Mouse (Mus musculus): ENCODE data around the gene Ptpn23. TPM values are rescaled to one million over a fixed set of nuclear protein-coding genes. Genes with fewer than 3 reads are reported as not detected.
A peak's percentile ranks its signal among the peaks of the same experiment; 100 is the strongest.

Ptpn23 gene
- polyA plus RNA-seq (2012), result 3.0 and 4.2 TPM in 2 replicates

GRCm38 (mm10) chr9:110408099-110408773, at the start of gene Ptpn23:
Gene Ptpn23 (minus strand): TSS chr9:110408213.
- Histone ChIP-seq H3K9me3 (ENCODE audit: control insufficient read depth, low read length) (no peaks in the 10 kb centered on the region), H3K4me1 (ENCODE audit: control insufficient read depth) (peaks cover 26% of the 10 kb centered on the region), H3K27me3 (ENCODE audit: control insufficient read depth) (peaks cover 10% of the 10 kb centered on the region), H3K36me3 (ENCODE audit: control insufficient read depth) (no peaks in the 10 kb centered on the region; the same call in 1 of the 2 replicates), H3K4me3 (replicated peaks) (peak within 1 kb of the TSS; percentile 94)
- no peak for TF ChIP-seq TAL1 (IDR thresholded peaks at IDR 0.05; ENCODE audit: low read length)
- TF ChIP-seq GATA1 (IDR thresholded peaks at IDR 0.05; ENCODE audit: low read length), result no peak

GRCm38 (mm10) chr9:110452523-110452922, 44.5 kb upstream of the Ptpn23 start:
- H3K4me3 ChIP-seq (replicated peaks), result no peak overlapping the region
- H3K9me3 ChIP-seq (ENCODE audit: control insufficient read depth, low read length), result no peaks in the 10 kb centered on the region
- H3K27me3 ChIP-seq (ENCODE audit: control insufficient read depth), result no peaks in the 10 kb centered on the region
- H3K4me1 ChIP-seq (ENCODE audit: control insufficient read depth), result peaks cover 3% of the 10 kb centered on the region; the same call in 1 of the 2 replicates
- peaks cover 12% of the 10 kb centered on the region for H3K36me3 ChIP-seq (ENCODE audit: control insufficient read depth)
- TF ChIP-seq TAL1 (IDR thresholded peaks at IDR 0.05; ENCODE audit: low read length), result no peak
- TF ChIP-seq GATA1 (IDR thresholded peaks at IDR 0.05; ENCODE audit: low read length), result no peak

GRCm38 (mm10) chr9:110448857-110449617, 41.0 kb upstream of the Ptpn23 start:
- no peak overlapping the region for H3K4me3 ChIP-seq (replicated peaks)
- no peaks in the 10 kb centered on the region for H3K9me3 ChIP-seq (ENCODE audit: control insufficient read depth, low read length)
- TF ChIP-seq GATA1 (IDR thresholded peaks at IDR 0.05; ENCODE audit: low read length) (no peak), TAL1 (IDR thresholded peaks at IDR 0.05; ENCODE audit: low read length) (no peak)
- H3K36me3 ChIP-seq (ENCODE audit: control insufficient read depth), result peaks cover 13% of the 10 kb centered on the region
- no peaks in the 10 kb centered on the region for H3K27me3 ChIP-seq (ENCODE audit: control insufficient read depth)
- peaks cover 3% of the 10 kb centered on the region; the same call in 1 of the 2 replicates for H3K4me1 ChIP-seq (ENCODE audit: control insufficient read depth)

- peaks cover 15% of the 10 kb centered on the region for H3K36me3 ChIP-seq (ENCODE audit: control insufficient read depth)
- H3K27me3 ChIP-seq (ENCODE audit: control insufficient read depth), result no peaks in the 10 kb centered on the region
- H3K4me1 ChIP-seq (ENCODE audit: control insufficient read depth), result peaks cover 3% of the 10 kb centered on the region; the same call in 1 of the 2 replicates
- TF ChIP-seq TAL1 (IDR thresholded peaks at IDR 0.05; ENCODE audit: low read length), result no peak
- TF ChIP-seq GATA1 (IDR thresholded peaks at IDR 0.05; ENCODE audit: low read length), result no peak
- no peaks in the 10 kb centered on the region for H3K9me3 ChIP-seq (ENCODE audit: control insufficient read depth, low read length)
- no peak overlapping the region for H3K4me3 ChIP-seq (replicated peaks)
These were observed 40.3 kb upstream of the Ptpn23 start for GRCm38 (mm10) chr9:110448356-110448755.

GRCm38 (mm10) chr9:110440559-110440958, 32.5 kb upstream of the Ptpn23 start:
- H3K27me3 ChIP-seq (ENCODE audit: control insufficient read depth), result no peaks in the 10 kb centered on the region
- H3K36me3 ChIP-seq (ENCODE audit: control insufficient read depth), result peaks cover 6% of the 10 kb centered on the region
- TF ChIP-seq GATA1 (IDR thresholded peaks at IDR 0.05; ENCODE audit: low read length) (no peak), TAL1 (IDR thresholded peaks at IDR 0.05; ENCODE audit: low read length) (no peak)
- H3K9me3 ChIP-seq (ENCODE audit: control insufficient read depth, low read length), result no peaks in the 10 kb centered on the region
- H3K4me3 ChIP-seq (replicated peaks), result no peak overlapping the region
- H3K4me1 ChIP-seq (ENCODE audit: control insufficient read depth), result peaks cover 3% of the 10 kb centered on the region; the same call in 1 of the 2 replicates

GRCm38 (mm10) chr9:110440049-110440448, 32.0 kb upstream of the Ptpn23 start:
- Histone ChIP-seq H3K36me3 (ENCODE audit: control insufficient read depth) (peaks cover 10% of the 10 kb centered on the region), H3K27me3 (ENCODE audit: control insufficient read depth) (no peaks in the 10 kb centered on the region), H3K4me3 (replicated peaks) (no peak overlapping the region), H3K9me3 (ENCODE audit: control insufficient read depth, low read length) (no peaks in the 10 kb centered on the region), H3K4me1 (ENCODE audit: control insufficient read depth) (peaks cover 3% of the 10 kb centered on the region; the same call in 1 of the 2 replicates)
- TF ChIP-seq TAL1 (IDR thresholded peaks at IDR 0.05; ENCODE audit: low read length), result no peak
- no peak for TF ChIP-seq GATA1 (IDR thresholded peaks at IDR 0.05; ENCODE audit: low read length)

- H3K36me3 ChIP-seq (ENCODE audit: control insufficient read depth), result peaks cover 8% of the 10 kb centered on the region
- no peaks in the 10 kb centered on the region for H3K9me3 ChIP-seq (ENCODE audit: control insufficient read depth, low read length)
- no peak overlapping the region for H3K4me3 ChIP-seq (replicated peaks)
- peaks cover 3% of the 10 kb centered on the region; the same call in 1 of the 2 replicates for H3K4me1 ChIP-seq (ENCODE audit: control insufficient read depth)
- H3K27me3 ChIP-seq (ENCODE audit: control insufficient read depth), result no peaks in the 10 kb centered on the region
- TF ChIP-seq TAL1 (IDR thresholded peaks at IDR 0.05; ENCODE audit: low read length), result no peak
- TF ChIP-seq GATA1 (IDR thresholded peaks at IDR 0.05; ENCODE audit: low read length), result no peak
These were observed 28.0 kb upstream of the Ptpn23 start for GRCm38 (mm10) chr9:110436041-110436440.

- Histone ChIP-seq H3K4me1 (ENCODE audit: control insufficient read depth) (no peaks in the 10 kb centered on the region), H3K4me3 (replicated peaks) (no peak overlapping the region), H3K27me3 (ENCODE audit: control insufficient read depth) (no peaks in the 10 kb centered on the region), H3K9me3 (ENCODE audit: control insufficient read depth, low read length) (no peaks in the 10 kb centered on the region), H3K36me3 (ENCODE audit: control insufficient read depth) (peaks cover 20% of the 10 kb centered on the region)
- no peak for TF ChIP-seq TAL1 (IDR thresholded peaks at IDR 0.05; ENCODE audit: low read length)
- TF ChIP-seq GATA1 (IDR thresholded peaks at IDR 0.05; ENCODE audit: low read length), result no peak
These were observed 25.0 kb upstream of the Ptpn23 start for GRCm38 (mm10) chr9:110433045-110433444.

GRCm38 (mm10) chr9:110431241-110431640, 23.2 kb upstream of the Ptpn23 start:
- TF ChIP-seq TAL1 (IDR thresholded peaks at IDR 0.05; ENCODE audit: low read length) (no peak), GATA1 (IDR thresholded peaks at IDR 0.05; ENCODE audit: low read length) (no peak)
- Histone ChIP-seq H3K36me3 (ENCODE audit: control insufficient read depth) (peaks cover 20% of the 10 kb centered on the region), H3K4me3 (replicated peaks) (no peak overlapping the region), H3K4me1 (ENCODE audit: control insufficient read depth) (no peaks in the 10 kb centered on the region), H3K27me3 (ENCODE audit: control insufficient read depth) (no peaks in the 10 kb centered on the region), H3K9me3 (ENCODE audit: control insufficient read depth, low read length) (no peaks in the 10 kb centered on the region)
